Mouse (Mus musculus): ENCODE results near the gene Ccl11. TPM values are rescaled to one million over a fixed set of nuclear protein-coding genes. Genes with fewer than 3 reads are reported as not detected.

The Ccl11 gene
- 0.07 TPM in 1 of 2 replicates, not detected in the other for polyA plus RNA-seq (2012; rRNA removed)

DNA sequence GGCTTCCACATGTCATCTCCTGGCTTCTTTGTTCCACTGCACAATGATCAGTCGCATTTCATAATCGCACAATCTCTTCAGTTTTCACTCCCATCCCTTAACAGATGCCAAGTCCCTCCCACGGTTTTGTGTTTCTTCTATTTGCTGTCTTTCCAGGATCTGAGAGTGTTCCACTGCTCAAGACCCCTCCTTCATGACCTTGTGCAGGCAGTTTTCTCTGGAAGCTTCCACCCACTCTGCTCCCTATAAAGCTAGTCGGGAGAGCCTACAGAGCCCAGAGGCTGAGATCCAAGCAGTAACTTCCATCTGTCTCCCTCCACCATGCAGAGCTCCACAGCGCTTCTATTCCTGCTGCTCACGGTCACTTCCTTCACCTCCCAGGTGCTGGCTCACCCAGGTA is at the start of gene Ccl11:
TSS of gene Ccl11 (plus strand) at position 178 of the 400 bp plus-strand sequence.

DNA sequence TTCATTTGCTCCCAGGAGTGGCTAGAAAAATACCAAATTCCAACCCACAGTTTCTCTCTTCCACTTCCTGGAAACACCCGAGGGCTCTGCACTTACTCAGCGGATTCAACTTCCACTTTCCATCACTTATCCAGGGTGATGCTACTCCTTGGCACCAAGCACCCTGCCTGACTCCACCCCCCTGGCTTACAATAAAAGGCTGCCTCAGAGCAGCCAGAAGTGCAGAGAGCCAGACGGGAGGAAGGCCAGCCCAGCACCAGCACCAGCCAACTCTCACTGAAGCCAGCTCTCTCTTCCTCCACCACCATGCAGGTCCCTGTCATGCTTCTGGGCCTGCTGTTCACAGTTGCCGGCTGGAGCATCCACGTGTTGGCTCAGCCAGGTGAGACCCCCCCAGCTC is 22.3 kb upstream of the Ccl11 start, which contains the start of gene Ccl2:
TSS of gene Ccl2 (plus strand) at position 216 of the 400 bp plus-strand sequence.

DNA sequence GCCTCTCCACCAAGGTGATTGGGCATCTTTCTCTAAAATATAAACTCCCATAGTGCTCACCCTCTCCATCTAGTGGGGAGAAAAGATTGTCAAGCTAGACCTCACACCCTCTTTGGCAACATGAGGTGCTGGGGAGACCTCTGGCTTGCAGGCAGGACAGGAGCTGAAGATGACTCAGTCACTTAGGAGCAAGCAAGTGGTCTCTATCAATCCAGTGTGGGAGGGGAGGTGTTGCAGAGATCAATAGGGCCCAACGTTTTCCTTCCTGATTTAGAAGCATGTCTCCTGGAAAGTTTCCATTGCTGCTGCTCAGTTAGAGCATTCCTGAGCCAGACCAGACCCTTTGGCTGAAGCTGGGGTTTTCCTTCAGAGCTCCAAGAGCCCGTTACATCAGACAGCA is 19.1 kb upstream of the Ccl11 start, which contains the start of gene Gm17268:
TSS of gene Gm17268 (minus strand) at position 28 of the 400 bp plus-strand sequence.

DNA sequence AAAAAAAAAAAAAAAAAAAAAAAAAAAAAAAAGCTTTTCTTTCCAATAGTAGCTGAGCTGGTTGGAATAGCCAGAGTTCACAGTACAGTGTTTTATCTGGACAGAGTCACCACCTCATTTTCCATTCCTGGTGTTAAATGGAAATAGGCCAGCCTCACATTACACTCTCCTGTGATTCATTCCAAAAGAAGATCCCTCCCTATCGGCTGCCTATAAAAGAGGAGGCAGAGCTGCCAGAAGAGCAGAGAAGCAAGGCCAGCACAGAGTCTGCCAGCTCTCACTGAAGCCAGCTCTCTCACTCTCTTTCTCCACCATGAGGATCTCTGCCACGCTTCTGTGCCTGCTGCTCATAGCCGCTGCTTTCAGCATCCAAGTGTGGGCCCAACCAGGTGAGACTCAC is 12.2 kb upstream of the Ccl11 start, which contains the start of gene Ccl7:
TSS of gene Ccl7 (plus strand) at position 242 of the 400 bp plus-strand sequence.

DNA sequence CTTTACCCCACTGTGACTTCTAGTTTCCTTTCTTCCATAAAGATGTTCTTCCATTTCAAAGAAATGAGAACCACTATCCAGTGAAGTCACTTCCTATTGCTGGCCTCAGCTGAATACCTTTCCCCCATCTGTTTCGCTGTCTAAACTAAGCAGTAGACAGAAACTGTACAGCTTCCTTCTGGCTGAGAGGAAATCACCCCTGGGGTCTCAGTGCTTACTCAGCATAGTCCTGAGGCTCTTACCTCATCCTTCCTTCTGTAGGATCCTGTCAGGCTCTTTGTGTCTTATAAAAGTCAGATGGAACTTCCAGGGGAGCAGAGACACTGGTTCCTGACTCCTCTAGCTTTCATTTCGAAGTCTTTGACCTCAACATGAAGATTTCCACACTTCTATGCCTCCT is 43.9 kb downstream of the Ccl11 start, which contains the start of gene Ccl12:
TSS of gene Ccl12 (plus strand) at position 317 of the 400 bp plus-strand sequence.

Other genes starting within 250 kb of the Ccl11 start
- gene 5530401A14Rik, start 197.2 kb upstream of the Ccl11 start, polyA plus RNA-seq (2012; rRNA removed) = 0.04 TPM in 2 replicates
- gene Asic2, start 89.4 kb upstream of the Ccl11 start, polyA plus RNA-seq (2012; rRNA removed) = 2.2 and 2.6 TPM in 2 replicates
- 0.25 and 1.5 TPM in 2 replicates for gene Ccl2, start 22.3 kb upstream of the Ccl11 start, polyA plus RNA-seq (2012; rRNA removed)
- gene Gm17268, start 19.3 kb upstream of the Ccl11 start, polyA plus RNA-seq (2012; rRNA removed) = not detected in 2 replicates
- 0.13 and 0.63 TPM in 2 replicates for gene Ccl7, start 12.1 kb upstream of the Ccl11 start, polyA plus RNA-seq (2012; rRNA removed)
- 0.72 and 0.89 TPM in 2 replicates for gene Ccl12, start 44.0 kb downstream of the Ccl11 start, polyA plus RNA-seq (2012; rRNA removed)
- gene Ccl8, start 57.4 kb downstream of the Ccl11 start, polyA plus RNA-seq (2012; rRNA removed) = not detected in 2 replicates
- not detected in 2 replicates for gene Ccl1, start 247.9 kb downstream of the Ccl11 start, polyA plus RNA-seq (2012; rRNA removed)